Mouse (Mus musculus): Measurements from ENCODE around the gene Ssh2. TPM values are rescaled to one million over a fixed set of nuclear protein-coding genes. Genes with fewer than 3 reads are reported as not detected.

The Ssh2 gene
- total RNA-seq, 2 experiments from 2014 or later: 32.9 to 35.4 TPM

DNA sequence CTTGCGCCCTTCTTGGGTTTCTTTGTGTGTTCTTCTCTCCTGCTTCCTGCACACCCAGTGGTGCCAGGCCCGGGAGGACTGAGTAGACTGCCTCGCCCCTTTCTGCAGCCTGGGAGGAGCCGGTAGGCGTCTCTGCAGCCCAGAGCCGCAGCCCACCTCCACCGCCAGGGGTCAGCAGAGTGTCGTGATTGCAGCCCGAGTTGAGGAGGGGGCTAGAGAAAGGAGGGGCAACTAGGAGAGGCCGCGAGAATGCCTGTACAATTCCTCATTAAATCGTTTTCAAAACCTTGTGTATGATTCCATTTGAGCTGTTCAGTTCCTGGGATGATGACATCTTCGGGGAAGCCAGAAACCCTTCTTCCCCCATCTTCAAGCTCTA lies 275.0 kb downstream of the Ssh2 start:
- peak; percentile 88 to 94 for DNase-seq (ENCODE audit: low spot score in 2 of 2)

DNA sequence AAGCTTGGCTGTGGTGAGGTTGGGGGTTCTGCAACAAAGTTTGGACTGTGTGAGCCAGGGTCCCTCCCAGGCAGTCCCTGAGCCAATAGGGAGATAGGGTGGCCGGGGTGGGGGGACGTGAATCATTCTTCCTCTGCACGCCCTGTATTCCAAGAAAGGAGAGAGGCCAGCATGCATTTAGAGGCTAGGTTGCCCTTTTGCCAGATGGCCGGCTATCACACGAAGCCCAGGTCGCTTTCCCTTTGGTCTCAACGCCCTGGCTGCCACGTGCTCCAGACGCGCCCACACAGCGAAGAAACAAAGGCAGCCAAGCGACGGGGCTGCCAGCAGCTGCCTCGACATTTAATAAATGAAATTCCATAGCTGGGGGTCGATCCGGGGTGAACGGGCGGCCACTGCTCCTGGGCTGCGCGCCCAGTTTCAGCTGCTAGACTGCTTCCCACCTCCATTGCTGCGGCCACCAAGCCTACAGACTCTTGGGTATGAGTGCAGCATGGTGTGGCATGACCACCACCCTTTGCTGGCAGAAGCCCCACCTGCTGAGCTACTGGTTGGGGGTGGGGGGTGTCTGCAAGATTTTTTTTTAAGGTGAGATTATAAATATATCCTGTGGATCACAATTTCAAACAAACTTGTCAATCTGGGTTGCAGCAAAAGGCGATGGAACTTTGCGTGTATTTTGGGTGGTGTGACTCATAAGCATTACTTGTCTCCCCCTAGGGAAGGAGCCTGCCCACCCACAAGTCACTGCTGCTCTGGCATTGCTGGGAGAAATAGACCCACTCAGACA lies 275.6 kb downstream of the Ssh2 start:
- DNase-seq (ENCODE audit: low spot score in 2 of 2): peak in 1 of 2 experiments; percentile 62

DNA sequence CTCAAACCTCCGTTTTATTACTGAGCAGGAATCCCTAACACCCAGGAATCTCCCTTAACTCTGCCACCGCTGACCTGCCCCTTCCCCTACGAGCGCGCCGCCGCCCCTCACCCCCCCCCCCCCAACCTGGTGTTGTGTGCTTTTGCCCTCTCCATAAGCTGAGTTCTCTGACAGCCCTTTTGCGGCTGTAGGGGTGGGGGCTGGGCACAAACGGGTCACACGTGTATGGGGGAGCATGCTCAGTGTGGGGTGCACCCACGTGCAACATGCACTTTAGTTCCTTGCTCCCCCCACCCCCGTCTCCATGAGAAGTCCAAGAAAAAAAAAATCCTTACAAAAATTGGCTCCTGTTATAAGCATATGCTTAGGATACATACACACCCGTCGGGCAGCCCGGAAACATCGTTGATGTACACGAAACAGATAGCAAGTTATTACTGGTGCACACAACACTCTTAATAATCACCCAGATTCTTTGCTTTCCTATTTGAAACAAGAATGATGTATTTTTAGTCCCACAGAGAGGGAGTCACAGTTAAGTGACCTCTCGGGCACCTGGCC lies 276.3 kb downstream of the Ssh2 start:
- peak in 1 of 2 experiments; percentile 67 for DNase-seq (ENCODE audit: low spot score in 2 of 2)

DNA sequence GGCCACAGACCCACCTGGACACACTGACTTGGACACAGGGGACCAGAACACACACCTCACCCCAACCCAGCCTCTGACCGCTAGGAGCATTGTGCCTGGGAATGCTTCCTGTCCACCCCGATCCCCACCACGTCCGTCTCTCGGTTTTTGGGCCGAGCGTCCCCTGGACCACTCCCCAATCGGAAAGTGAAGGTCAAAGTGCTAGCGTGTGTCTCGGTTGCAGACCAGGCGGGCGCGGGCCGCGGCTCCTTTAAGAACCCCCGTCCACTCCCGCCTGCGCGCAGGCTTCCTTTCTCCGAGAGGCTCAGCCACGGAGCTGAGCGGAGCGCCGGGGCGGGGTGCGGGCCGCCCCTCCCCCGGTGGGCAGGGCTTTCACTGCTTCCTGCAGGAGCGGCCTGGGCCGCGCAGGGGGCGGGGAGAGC lies 276.8 kb downstream of the Ssh2 start:
- DNase-seq (ENCODE audit: low spot score in 2 of 2): peak; percentile 91 to 95

DNA sequence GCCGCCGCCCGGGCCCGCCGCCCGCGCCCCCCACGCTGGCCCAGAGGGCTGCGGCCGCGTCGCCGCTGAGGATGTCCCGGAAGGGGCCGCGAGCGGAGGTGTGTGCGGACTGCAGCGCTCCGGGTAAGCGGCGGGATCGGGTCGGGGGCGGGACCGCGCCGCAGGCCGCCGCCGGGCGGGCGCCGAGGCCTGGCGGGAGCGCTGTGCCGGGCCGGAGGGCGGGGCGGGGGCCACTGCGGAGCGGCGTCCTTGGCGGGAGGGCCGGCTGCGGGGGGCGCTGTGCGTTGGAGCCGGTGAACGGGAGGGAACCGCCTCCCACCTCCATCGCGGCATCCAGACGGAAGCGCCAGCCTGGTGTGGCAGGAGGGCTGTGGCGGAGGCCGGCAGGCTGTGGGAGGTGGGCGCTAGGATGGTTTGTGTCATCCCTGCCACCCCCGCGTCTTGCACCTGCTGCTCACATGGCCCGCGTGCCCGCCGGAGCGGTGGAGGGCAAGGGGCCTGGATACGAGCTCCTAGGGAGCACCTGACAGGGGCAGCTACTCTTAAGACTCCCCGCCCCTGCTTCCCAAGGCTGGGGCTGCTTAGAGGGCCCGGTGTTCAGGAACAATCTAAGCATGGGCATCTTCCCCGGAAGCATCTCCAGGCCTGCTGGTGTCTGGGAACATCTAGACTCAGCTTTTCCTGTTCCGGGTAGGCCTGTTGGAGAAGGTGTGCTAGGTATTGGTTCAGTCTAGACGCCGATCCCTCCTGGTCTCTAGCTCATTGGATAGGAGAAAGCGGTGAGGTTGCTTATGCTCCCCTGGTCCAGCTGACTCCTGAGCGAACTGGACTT lies 277.6 kb downstream of the Ssh2 start, which contains the start of gene Git1:
Git1 (plus strand) TSS at position 51 of the 832 bp plus-strand sequence.
- peak in 1 of 2 experiments; percentile 73 for DNase-seq (ENCODE audit: low spot score in 2 of 2)

DNA sequence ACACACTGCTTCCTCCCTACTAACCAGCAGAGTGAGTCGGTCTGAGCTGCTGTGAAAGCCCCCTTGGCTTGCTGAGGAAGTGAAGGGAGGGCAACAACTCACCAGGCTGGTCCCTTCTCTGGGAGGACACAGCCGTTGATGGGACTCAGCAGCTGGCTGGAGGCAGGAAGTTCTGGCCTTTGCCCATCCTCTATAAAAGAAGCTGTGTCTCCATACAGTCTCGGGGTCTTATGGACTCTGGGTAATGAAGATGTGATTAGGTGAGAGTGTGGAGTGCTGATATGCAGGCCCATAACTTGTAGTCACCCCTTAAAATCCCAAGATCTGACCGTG lies 278.2 kb downstream of the Ssh2 start:
- peak in 1 of 2 experiments; percentile 27 for DNase-seq (ENCODE audit: low spot score in 2 of 2)

DNA sequence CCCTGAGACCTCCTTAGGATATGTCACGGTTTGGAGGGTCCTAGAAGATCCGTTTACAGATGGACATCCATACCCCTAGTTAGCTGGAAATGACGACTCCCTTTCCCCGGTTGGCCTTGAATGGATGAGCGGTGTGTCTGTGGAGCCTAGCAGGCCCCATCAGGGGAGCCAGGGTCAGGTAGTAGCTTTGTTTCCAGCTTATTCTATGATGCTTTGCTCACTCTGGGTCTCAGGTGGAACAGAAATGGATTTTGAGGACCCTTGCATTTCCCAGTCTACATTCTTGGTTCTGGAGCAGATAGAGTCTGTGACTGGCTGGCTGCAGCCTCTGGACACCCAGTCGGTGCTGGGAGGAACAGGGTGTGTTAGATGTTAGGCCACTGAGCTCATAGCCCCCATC lies 278.7 kb downstream of the Ssh2 start:
- no peak for DNase-seq (ENCODE audit: low spot score in 2 of 2)

DNA sequence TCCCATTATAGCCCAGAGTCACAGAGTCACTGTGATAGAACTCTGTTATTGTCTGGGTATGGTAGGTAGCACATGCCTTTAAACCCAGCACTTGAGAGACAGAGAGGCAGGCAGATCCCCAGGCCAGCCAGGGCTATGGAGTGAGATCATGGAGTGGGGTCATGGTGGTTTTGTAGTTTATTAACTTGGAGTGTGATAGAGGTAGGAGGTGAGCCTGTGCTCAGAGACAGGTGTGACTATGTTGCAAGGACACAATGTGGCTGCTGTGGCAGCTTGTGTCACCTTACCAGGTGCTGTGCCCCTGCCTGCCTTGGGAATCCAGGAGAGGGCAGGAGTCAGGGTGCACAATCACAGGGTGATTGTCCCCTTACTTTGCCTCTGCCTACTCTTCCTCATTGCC lies 279.4 kb downstream of the Ssh2 start:
- no peak for DNase-seq (ENCODE audit: low spot score in 2 of 2)

DNA sequence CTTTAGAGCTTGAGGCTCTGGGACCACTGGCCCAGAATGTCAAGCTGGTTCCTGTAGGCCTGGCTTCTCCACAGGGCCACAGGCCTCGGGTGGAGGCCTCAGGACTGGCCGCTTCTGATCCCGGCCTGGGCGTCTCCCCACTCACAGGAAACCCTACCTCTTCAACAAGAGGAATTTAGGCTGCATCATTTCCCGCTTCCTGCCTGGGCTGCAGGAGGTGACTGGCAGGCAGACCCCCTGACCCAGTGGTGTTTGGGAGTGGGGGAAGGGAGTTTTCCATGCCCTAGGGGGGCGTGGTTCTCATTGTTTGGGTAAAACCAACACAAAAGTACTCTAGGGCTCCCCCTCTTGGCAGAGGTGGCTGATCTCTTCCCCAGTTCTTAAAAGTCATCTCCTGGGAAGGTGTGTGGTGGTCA lies 281.3 kb downstream of the Ssh2 start:
- DNase-seq (ENCODE audit: low spot score in 2 of 2): peak in 1 of 2 experiments; percentile 65

DNA sequence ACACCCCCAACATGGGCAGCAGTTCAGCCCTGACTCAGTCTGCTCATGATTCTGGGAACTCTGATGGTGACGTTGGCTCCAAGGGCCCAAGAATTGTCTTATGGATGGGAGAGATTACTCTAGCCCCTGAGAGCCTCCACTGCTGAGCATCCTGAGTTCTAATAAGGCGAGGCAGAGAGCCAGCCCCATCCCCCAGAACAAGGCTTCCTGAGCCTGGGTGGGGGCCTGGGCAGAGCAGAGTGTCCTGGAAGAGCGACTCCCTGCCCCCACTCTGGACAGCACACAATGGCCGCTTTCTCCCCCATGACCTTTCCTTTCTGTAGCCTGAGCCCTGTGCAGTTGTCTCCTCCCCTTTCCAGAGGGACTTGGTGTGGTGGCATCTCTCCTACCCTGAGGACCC lies 281.8 kb downstream of the Ssh2 start:
- DNase-seq (ENCODE audit: low spot score in 2 of 2): peak in 1 of 2 experiments; percentile 62

DNA sequence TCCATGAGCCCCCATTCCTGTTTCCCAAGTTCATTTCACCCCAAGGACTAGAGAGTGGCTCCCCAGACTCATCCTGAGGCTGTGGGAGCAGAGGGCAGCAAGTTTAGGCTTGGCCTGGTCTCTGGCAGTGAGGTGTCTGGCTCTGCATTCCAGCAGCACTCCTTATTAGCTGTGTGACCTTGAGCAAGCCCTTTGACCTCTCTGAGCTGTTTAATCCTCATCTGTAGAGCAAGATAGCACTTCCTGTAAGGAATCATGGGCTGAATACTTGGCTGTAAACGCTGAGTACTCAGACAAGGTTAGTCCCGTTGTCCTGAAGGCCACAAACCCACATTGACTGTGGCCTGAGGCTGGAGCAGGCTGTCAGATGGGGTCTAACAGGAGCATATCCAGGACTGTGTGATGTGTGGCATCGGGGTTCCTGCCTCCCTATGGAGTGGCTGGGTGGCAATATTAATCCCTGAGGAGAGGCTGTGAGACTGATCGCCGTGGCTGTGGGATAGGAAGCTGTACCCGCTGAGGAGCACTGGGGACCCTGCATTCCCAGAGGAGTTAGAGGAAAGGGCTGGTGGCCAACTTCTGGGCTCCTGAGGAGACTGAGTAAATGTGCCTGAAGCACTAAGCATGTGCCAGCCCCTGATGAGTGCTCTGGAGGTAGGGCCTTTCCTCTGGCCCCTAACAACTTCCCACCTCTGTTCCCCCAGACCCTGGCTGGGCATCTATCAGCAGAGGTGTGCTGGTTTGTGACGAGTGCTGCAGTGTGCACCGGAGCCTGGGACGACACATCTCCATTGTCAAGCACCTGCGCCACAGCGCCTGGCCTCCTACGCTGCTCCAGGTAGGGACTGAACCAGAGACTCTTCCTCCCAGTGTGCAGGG lies 282.4 kb downstream of the Ssh2 start:
- DNase-seq (ENCODE audit: low spot score in 2 of 2): no peak

DNA sequence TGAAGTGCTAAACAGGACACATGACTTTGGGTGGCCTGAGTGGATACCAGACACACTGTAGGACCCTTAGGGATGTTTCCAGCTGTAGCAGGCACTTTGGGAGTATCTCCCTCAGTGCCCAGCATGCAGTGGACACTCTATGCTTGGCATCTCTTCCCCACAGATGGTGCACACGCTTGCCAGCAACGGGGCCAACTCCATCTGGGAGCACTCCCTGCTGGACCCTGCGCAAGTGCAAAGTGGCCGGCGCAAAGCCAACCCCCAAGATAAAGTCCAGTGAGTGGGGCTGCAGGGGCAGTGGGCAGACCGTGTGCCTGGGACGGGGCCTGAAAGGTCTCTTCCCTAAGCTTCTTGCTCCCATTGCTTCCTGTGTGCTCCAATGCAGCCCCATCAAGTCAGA lies 283.3 kb downstream of the Ssh2 start:
- peak in 1 of 2 experiments; percentile 62 for DNase-seq (ENCODE audit: low spot score in 2 of 2)

DNA sequence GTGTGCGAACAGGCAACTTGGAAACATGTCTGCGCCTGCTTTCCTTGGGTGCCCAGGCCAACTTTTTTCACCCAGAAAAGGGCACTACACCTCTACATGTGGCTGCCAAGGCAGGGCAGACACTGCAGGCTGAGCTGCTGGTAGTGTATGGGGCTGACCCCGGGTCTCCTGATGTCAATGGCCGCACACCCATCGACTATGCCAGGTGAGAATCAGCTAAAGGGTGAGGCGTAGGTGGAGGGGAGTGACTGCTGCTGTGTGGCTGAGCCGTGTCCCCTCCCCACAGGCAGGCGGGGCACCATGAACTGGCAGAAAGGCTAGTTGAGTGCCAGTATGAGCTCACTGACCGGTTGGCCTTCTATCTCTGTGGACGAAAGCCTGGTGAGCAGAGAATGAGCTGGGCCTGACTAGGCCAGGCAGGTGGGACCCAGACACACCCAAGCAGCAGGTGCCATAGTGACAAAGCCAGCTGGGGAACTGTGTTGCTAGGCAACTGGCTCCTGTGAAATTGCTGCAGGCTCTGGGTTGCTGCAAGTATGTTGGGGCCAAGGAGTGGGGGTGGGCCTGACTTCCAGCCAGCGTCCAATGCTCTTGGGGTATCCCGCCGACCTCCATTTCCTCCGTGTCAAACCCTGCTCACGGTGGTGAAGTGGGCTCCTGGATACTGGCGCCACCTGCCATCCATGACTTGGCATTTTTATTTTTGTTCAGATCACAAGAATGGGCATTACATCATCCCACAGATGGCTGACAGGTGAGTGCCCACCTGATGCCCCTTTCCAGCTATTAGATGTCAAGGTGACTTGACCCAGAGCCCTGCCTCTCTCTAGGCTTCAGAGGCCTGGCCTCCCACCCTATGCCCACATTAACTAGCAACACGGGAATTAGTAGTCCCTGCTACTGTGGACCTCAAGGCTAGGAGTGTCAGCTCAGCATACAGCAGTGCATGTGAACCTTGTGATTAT lies 284.6 kb downstream of the Ssh2 start:
- DNase-seq (ENCODE audit: low spot score in 2 of 2): peak in 1 of 2 experiments; percentile 72

DNA sequence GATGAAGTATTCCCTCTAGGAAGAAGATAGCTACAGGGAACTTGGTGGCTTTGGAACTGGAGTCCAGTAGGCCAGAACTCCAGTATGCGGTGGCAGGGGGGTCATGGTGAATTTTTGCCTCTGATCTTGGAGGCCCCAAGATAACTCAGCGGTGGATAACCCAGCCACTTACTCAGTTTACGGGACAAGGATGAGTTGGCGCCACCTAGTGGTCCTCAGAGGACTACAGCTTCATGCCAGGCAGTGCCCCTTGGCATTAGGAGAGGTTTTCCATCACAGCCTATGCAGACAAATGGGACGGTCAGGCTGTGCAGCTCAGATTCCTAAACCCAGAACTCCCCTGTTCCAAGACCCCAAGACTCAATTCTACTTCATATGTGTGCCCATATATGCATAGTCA lies 285.3 kb downstream of the Ssh2 start:
- DNase-seq (ENCODE audit: low spot score in 2 of 2): peak in 1 of 2 experiments; percentile 91

DNA sequence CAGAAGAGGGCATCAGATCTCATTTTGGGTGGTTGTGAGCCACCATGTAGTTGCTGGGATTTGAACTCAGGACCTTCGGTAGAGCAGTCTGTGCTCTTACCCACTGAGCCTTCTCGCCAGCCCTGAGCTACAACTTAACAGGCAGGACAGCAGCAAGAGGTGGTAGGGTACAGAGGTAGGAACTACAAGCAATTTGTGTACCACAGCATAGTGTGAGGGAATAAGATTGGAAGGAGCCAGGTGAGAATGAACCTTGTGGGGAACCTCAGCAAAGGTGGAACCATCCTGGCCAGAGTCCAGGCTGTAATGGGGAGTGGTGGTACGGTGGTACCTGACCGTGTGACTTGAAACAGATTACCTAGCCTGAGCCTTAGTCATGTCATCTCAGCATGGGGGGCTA lies 285.9 kb downstream of the Ssh2 start:
- DNase-seq (ENCODE audit: low spot score in 2 of 2): no peak

DNA sequence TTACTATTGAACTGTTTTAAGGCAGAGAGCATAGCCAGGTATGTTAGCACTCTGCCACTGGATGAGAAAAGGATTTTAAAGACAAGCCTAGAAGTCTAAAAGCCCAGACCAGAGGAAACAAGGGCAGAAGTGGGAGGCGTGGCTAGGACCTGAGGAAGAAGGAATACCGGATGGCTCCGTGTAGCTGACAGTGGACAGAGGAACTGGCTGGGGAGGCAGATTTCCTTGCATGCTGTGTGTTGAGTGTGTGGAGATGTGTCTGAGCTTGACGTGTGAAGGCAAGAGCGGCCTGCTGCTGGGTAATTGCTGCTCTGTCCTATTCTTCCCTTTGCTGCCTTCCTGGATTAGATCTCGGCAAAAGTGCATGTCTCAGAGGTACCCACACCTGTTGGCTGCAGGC lies 286.4 kb downstream of the Ssh2 start:
- DNase-seq (ENCODE audit: low spot score in 2 of 2): no peak

DNA sequence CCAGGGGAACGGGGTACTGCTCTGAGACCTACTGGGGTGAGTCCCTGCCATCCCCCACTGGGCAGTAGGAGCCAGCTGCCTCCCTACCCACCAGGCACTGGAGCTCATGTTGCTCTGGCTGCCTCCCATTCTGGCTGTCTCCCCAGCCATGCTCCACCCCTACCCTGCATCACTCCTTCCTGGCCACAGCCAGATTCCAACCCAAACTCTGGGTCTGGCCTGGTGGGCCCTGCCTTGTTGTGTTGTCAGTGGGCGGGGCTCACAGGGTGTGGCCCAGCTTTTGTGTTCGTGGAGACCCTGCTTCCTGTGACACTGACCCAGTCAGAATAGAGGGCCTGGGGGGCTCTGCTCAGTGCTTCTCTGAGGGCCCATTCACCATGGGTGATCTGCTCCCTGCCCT lies 287.4 kb downstream of the Ssh2 start:
- no peak for DNase-seq (ENCODE audit: low spot score in 2 of 2)

DNA sequence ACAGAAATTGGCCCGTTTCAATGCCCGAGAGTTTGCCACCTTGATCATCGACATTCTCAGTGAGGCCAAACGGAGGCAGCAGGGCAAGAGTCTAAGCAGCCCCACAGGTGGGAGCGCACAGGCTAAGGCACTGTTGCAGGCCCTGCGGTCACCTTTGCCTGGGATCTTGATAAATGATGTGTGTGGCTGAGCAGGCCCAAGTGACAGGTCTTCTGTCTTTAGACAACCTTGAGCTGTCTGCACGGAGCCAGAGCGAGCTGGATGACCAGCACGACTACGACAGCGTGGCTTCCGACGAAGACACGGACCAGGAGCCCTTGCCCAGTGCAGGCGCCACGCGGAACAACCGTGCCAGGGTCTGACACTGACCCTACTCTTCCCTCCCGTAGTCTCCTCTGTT lies 288.3 kb downstream of the Ssh2 start:
- DNase-seq (ENCODE audit: low spot score in 2 of 2): no peak

DNA sequence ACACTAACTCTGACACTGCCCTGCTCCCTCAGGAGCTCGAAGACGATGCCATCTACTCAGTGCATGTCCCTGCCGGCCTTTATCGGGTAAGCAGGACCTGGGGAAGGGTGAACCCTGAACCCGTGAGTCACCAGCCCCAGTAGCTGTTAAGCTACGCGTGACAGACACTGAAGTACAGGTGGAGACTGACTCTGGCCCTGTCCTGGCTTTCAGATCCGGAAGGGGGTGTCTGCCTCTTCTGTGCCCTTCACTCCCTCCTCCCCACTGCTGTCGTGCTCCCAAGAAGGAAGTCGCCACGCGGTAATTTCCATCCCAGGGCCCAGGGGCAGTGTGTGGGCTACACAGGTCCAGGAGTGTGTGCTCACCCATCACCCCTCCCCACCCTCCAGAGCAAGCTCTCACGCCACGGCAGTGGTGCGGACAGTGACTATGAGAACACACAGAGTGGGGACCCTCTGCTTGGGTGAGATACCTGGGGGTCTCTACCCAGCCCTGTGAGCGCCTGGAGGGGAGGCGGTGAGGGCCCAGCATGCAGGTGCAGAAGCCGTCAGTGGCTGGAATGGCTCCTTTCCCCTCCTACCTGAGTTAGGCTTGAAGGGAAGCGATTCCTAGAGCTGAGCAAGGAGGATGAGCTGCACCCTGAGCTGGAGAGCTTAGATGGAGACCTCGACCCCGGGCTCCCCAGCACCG lies 289.3 kb downstream of the Ssh2 start:
- DNase-seq (ENCODE audit: low spot score in 2 of 2): no peak
